Mouse (Mus musculus) layer of hippocampus, adult 9-10 months (tissue): ENCODE data around the gene Rps6kb1.
A peak's percentile ranks its signal among the peaks of the same experiment; 100 is the strongest.

Source experiments
- DNase-seq: peaks from one replicate; pipeline ENCODE4 v3.0.0; 2022; ENCODE audit warnings: low spot score

The Rps6kb1 gene

GRCm38 (mm10) chr11:86544639-86545299, at the start of gene Rps6kb1, which contains the start of gene Tubd1:
TSS of gene Rps6kb1 (minus strand) at chr11:86544805.
TSS of gene Tubd1 (plus strand) at chr11:86544991.
- peak; percentile 97 for DNase-seq

GRCm38 (mm10) chr11:86593443-86593842, 48.8 kb upstream of the Rps6kb1 start:
- DNase-seq = no peak

GRCm38 (mm10) chr11:86592993-86593392, 48.4 kb upstream of the Rps6kb1 start:
- no peak for DNase-seq

- DNase-seq = no peak
Measured at GRCm38 (mm10) chr11:86591931-86592616, 47.5 kb upstream of the Rps6kb1 start.

- DNase-seq = no peak
Measured at GRCm38 (mm10) chr11:86591301-86591845, 46.8 kb upstream of the Rps6kb1 start.

- DNase-seq = no peak
Measured at GRCm38 (mm10) chr11:86590579-86590978, 46.0 kb upstream of the Rps6kb1 start.

GRCm38 (mm10) chr11:86590066-86590465, 45.5 kb upstream of the Rps6kb1 start:
- no peak for DNase-seq

- no peak for DNase-seq
Measured at GRCm38 (mm10) chr11:86588583-86589298, 44.1 kb upstream of the Rps6kb1 start.

- no peak for DNase-seq
Measured at GRCm38 (mm10) chr11:86587830-86588229, 43.2 kb upstream of the Rps6kb1 start.

GRCm38 (mm10) chr11:86586868-86587792, 42.5 kb upstream of the Rps6kb1 start:
- DNase-seq = no peak

- no peak for DNase-seq
Measured at GRCm38 (mm10) chr11:86586177-86586867, 41.7 kb upstream of the Rps6kb1 start.

GRCm38 (mm10) chr11:86585598-86585984, 41.0 kb upstream of the Rps6kb1 start:
- no peak for DNase-seq

- no peak for DNase-seq
Measured at GRCm38 (mm10) chr11:86584898-86585597, 40.4 kb upstream of the Rps6kb1 start.

- no peak for DNase-seq
Measured at GRCm38 (mm10) chr11:86583990-86584897, 39.6 kb upstream of the Rps6kb1 start.

- DNase-seq = no peak
Measured at GRCm38 (mm10) chr11:86583313-86583825, 38.8 kb upstream of the Rps6kb1 start.

GRCm38 (mm10) chr11:86582543-86583260, 38.1 kb upstream of the Rps6kb1 start:
- DNase-seq = no peak

- no peak for DNase-seq
Measured at GRCm38 (mm10) chr11:86581943-86582542, 37.4 kb upstream of the Rps6kb1 start.

- no peak for DNase-seq
Measured at GRCm38 (mm10) chr11:86581250-86581753, 36.7 kb upstream of the Rps6kb1 start.
